Mouse (Mus musculus): ENCODE measurements around the gene Uvrag. TPM values are rescaled to one million over a fixed set of nuclear protein-coding genes. Genes with fewer than 3 reads are reported as not detected.

The Uvrag gene
- total and polyA plus RNA-seq, 3 experiments = 15.0 to 19.5 TPM; not detected in 1

DNA sequence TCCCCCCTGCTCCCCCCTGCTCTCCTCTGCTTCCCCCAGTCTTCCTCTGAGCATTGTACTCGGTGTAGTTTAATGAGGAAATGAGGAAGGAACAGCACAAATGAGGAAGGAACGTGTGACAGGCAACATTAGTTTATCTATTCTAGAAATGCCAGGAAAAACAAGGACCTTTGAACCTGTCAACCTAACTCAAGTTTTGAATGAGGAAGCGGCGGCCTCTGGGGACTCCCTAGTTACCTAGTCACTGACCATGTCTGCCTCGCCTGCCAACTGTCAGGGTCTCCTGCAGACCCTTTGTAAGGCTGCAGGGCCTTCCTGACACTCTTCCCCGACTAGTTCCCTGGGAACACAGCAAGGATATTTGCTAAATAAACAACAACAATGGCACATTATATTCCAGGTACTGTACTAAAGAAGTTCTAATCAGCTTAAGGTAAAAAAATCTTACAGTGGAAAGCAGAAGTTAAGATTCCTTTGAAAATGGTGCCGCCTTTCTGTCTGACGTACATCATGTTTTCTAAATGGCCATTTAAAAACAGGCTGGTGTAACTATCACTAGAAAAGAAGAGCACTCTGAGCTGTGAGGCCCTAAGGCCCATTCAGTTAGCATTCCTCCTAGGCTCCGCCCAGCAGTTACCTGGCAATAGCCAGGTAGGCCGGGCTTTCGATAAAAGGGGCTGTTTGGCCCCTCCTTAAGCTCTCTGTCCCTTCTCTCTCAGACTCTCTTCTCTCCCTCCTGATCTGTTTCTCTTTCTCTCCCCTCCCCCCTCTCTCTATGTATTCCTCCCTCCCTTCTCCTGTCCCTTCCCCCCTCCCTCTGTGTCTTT, 39.0 kb downstream of the Uvrag start:
- TF ChIP-seq ZC3H11A (IDR thresholded peaks at IDR 0.05; ENCODE audit: low read depth, low read length) (no peak), BHLHE40 (IDR thresholded peaks at IDR 0.05; ENCODE audit: borderline replicate concordance, low read depth, low read length) (no peak), MYB (IDR thresholded peaks at IDR 0.05; ENCODE audit: low read depth, low read length) (no peak), POLR2AphosphoS2 (IDR thresholded peaks at IDR 0.05; ENCODE audit: low read length) (no peak), E2F4 (IDR thresholded peaks at IDR 0.05; ENCODE audit: borderline replicate concordance, low read depth, low read length) (no peak), TCF12 (IDR thresholded peaks at IDR 0.05; ENCODE audit: low read depth, low read length) (no peak), MAZ (IDR thresholded peaks at IDR 0.05; ENCODE audit: low read depth, low read length) (no peak), NRF1 (IDR thresholded peaks at IDR 0.05; ENCODE audit: insufficient read depth, low read depth, low read length, poor library complexity, severe bottlenecking) (no peak), TBP (IDR thresholded peaks at IDR 0.05; ENCODE audit: low read depth, low read length) (no peak), CHD1 (IDR thresholded peaks at IDR 0.05; ENCODE audit: low read depth, low read length) (no peak), ZNF384 (IDR thresholded peaks at IDR 0.05; ENCODE audit: low read depth, low read length) (no peak), GABPA (IDR thresholded peaks at IDR 0.05; ENCODE audit: low read depth, low read length) (no peak), SIN3A (IDR thresholded peaks at IDR 0.05; ENCODE audit: low read length) (no peak), MAX (IDR thresholded peaks at IDR 0.05; ENCODE audit: low read length) (no peak), MAFK (IDR thresholded peaks at IDR 0.05; ENCODE audit: borderline replicate concordance, low read depth, low read length) (no peak), CHD2 (IDR thresholded peaks at IDR 0.05; ENCODE audit: low read length) (no peak), USF2 (IDR thresholded peaks at IDR 0.05; ENCODE audit: borderline replicate concordance in 1 of 2, insufficient read depth in 1 of 2, low read depth in 1 of 2, low read length in 2 of 2) (no peak), EP300 (IDR thresholded peaks at IDR 0.05; ENCODE audit: low read depth in 1 of 2, low read length in 2 of 2) (no peak)

DNA sequence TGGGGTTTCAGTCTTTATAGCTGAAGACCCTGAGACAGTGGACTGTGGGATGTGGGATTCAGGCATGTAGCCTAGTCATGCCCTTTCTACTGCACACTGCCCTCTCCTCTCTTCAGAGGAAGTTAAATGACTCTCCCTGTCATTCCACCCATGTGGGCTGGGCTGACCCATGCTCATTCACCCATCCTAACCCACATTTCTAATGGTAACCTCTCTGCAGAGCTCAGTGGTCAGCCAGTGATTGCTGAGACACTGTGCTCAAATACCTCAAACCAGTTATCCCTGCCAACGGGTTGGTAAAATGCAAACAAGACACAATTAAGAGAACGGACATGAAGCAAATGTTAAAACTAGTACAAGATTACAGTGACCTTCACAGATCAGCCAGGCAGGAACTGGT, 39.9 kb downstream of the Uvrag start:
- no peak overlapping the region for H3K4me3 ChIP-seq (ENCODE audit: control insufficient read depth in 1 of 2, insufficient read depth in 1 of 2, low read depth in 2 of 2, low read length in 2 of 2)
- no peak overlapping the region for H3K9ac ChIP-seq (ENCODE audit: control insufficient read depth, low read depth, low read length, poor library complexity, severe bottlenecking)
- H3K79me2 ChIP-seq (ENCODE audit: control insufficient read depth, insufficient read depth, low read length, poor library complexity) = no peaks in the 10 kb centered on the region
- no peaks in the 10 kb centered on the region for H3K36me3 ChIP-seq (ENCODE audit: control insufficient read depth in 1 of 2, insufficient read depth in 2 of 2, low read length in 2 of 2)
- H3K4me1 ChIP-seq (ENCODE audit: control insufficient read depth in 1 of 2, insufficient read depth in 2 of 2, low read length in 2 of 2) = no peaks in the 10 kb centered on the region
- H3K27ac ChIP-seq (ENCODE audit: control insufficient read depth, low read depth, low read length) = no peak overlapping the region
- no peak for DNase-seq (ENCODE audit: low read depth, low spot score)
- H3K27me3 ChIP-seq (ENCODE audit: control insufficient read depth in 1 of 2, insufficient read depth in 2 of 2, low read length in 2 of 2) = no peaks in the 10 kb centered on the region
- no peak for TF ChIP-seq ZMIZ1 (IDR thresholded peaks at IDR 0.05; ENCODE audit: low read depth, low read length)
- TF ChIP-seq CHD1 (IDR thresholded peaks at IDR 0.05; ENCODE audit: low read depth, low read length) = no peak
- TF ChIP-seq MAFK (IDR thresholded peaks at IDR 0.05; ENCODE audit: borderline replicate concordance, low read depth, low read length) = no peak
- TF ChIP-seq RCOR1 (IDR thresholded peaks at IDR 0.05; ENCODE audit: low read depth, low read length) = no peak
- no peaks in the 10 kb centered on the region for H3K9me3 ChIP-seq (replicated peaks; ENCODE audit: insufficient read depth, low read length)

More for the DNA sequence above, 39.0 kb downstream of the Uvrag start:
- Histone ChIP-seq H3K36me3 (ENCODE audit: control insufficient read depth in 1 of 2, insufficient read depth in 2 of 2, low read length in 2 of 2) (no peaks in the 10 kb centered on the region; a peak in 1 of 4 replicates), H3K4me3 (ENCODE audit: control insufficient read depth in 1 of 2, insufficient read depth in 1 of 2, low read depth in 2 of 2, low read length in 2 of 2) (no peak overlapping the region), H3K27ac (ENCODE audit: control insufficient read depth, low read depth, low read length) (no peak overlapping the region), H3K9me3 (replicated peaks; ENCODE audit: insufficient read depth, low read length) (no peaks in the 10 kb centered on the region), H3K9ac (ENCODE audit: control insufficient read depth, low read depth, low read length, poor library complexity, severe bottlenecking) (no peak overlapping the region), H3K4me1 (ENCODE audit: control insufficient read depth in 1 of 2, insufficient read depth in 2 of 2, low read length in 2 of 2) (no peaks in the 10 kb centered on the region), H3K27me3 (ENCODE audit: control insufficient read depth in 1 of 2, insufficient read depth in 2 of 2, low read length in 2 of 2) (no peaks in the 10 kb centered on the region), H3K79me2 (ENCODE audit: control insufficient read depth, insufficient read depth, low read length, poor library complexity) (no peaks in the 10 kb centered on the region)
- DNase-seq (ENCODE audit: low read depth, low spot score) = no peak
